Mouse (Mus musculus) lung, embryonic 16.5 days (tissue): ENCODE measurements at regions not wholly inside any gene's neighbourhood (a gene's known extent, or its start where the extent isn't known, plus 50 kb on each side); places are given as distances from the start of the nearest gene placed in this dataset.
A peak's percentile ranks its signal among the peaks of the same experiment; 100 is the strongest.

ENCODE experiments used
- ATAC-seq: fragments of 200-750 bp; cut with Nextera tagmentation; 2 replicates; pipeline ENCODE4 v1.8.0; 2017; ENCODE audit warnings: low read depth, mild to moderate bottlenecking, moderate library complexity
- H3K27ac ChIP-seq: fragments of 300-500 bp; sonication (generic); 2 replicates; pipeline ENCODE4 v1.5.1; 2014; ENCODE audit warnings: mild to moderate bottlenecking, control low read depth, low read length
- H3K27me3 ChIP-seq: fragments of 300-500 bp; sonication (generic); 2 replicates; pipeline ENCODE4 v1.6.1; 2014; ENCODE audit warnings: low read depth, low read length, mixed read lengths; ENCODE audit not compliant: control insufficient read depth, insufficient read depth
- H3K36me3 ChIP-seq: fragments of 300-500 bp; sonication (generic); 2 replicates; pipeline ENCODE4 v1.6.1; 2014; ENCODE audit warnings: low read length; ENCODE audit not compliant: control insufficient read depth, insufficient read depth
- H3K4me1 ChIP-seq: fragments of 300-500 bp; sonication (generic); replicated peaks from 2 replicates; pipeline ENCODE4 v1.6.1; 2014; ENCODE audit warnings: low read length, mixed read lengths; ENCODE audit not compliant: control insufficient read depth, insufficient read depth
- H3K4me2 ChIP-seq: fragments of 300-500 bp; sonication (generic); 2 replicates; pipeline ENCODE4 v1.6.1; 2014; ENCODE audit warnings: low read depth, low read length, control low read depth
- H3K4me3 ChIP-seq: fragments of 300-500 bp; sonication (generic); 2 replicates; pipeline ENCODE4 v1.5.1; 2014; ENCODE audit warnings: mild to moderate bottlenecking, low read length, control low read depth
- H3K9ac ChIP-seq: fragments of 300-500 bp; sonication (generic); 2 replicates; pipeline ENCODE4 v1.6.1; 2014; ENCODE audit warnings: low read length, control low read depth
- H3K9me3 ChIP-seq: fragments of 300-500 bp; sonication (generic); 2 replicates; pipeline ENCODE4 v1.6.1; 2016; ENCODE audit warnings: low read length; ENCODE audit not compliant: control insufficient read depth
- WGBS: fragments of 180-500 bp; shearing (Covaris S2); extraction: QIAGEN DNeasy Blood & Tissue Kit; methylation state at CpG from one replicate; pipeline ENCODE4 v1.1.7; 2014; 5-methylcytosine and 5-hydroxymethylcytosine counted together

GRCm38 (mm10) chr8:96929901-96930300 is 1041.6 kb upstream of the Got2 start:
- Histone ChIP-seq H3K9ac (no peak overlapping the region), H3K27ac (no peak overlapping the region), H3K4me1 (no peaks in the 10 kb centered on the region), H3K27me3 (no peaks in the 10 kb centered on the region), H3K9me3 (no peaks in the 10 kb centered on the region), H3K4me3 (no peak overlapping the region), H3K36me3 (no peaks in the 10 kb centered on the region), H3K4me2 (no peak overlapping the region)
- no peak for ATAC-seq
- WGBS: 66% methylated on average over 3 of the region's 3 CpGs

GRCm38 (mm10) chr8:96880956-96881355 is 992.6 kb upstream of the Got2 start:
- 46% methylated on average over 2 of the region's 2 CpGs for WGBS
- Histone ChIP-seq H3K9ac (no peak overlapping the region), H3K36me3 (no peaks in the 10 kb centered on the region), H3K4me2 (no peak overlapping the region), H3K4me1 (no peaks in the 10 kb centered on the region), H3K4me3 (no peak overlapping the region), H3K27me3 (no peaks in the 10 kb centered on the region), H3K27ac (no peak overlapping the region), H3K9me3 (no peaks in the 10 kb centered on the region)
- ATAC-seq: no peak

GRCm38 (mm10) chr8:96878793-96879192 is 990.4 kb upstream of the Got2 start:
- no peak overlapping the region for H3K4me2 ChIP-seq
- H3K36me3 ChIP-seq: no peaks in the 10 kb centered on the region
- H3K27ac ChIP-seq: no peak overlapping the region
- ATAC-seq: no peak
- H3K4me1 ChIP-seq: no peaks in the 10 kb centered on the region
- H3K9ac ChIP-seq: no peak overlapping the region
- 39% methylated on average over 6 of the region's 6 CpGs for WGBS
- no peak overlapping the region for H3K4me3 ChIP-seq
- H3K27me3 ChIP-seq: no peaks in the 10 kb centered on the region
- H3K9me3 ChIP-seq: no peaks in the 10 kb centered on the region

GRCm38 (mm10) chr8:96873465-96874094 is 985.2 kb upstream of the Got2 start:
- Histone ChIP-seq H3K36me3 (no peaks in the 10 kb centered on the region), H3K4me2 (no peak overlapping the region), H3K27me3 (no peaks in the 10 kb centered on the region), H3K4me1 (no peaks in the 10 kb centered on the region), H3K27ac (no peak overlapping the region), H3K9me3 (no peaks in the 10 kb centered on the region), H3K4me3 (no peak overlapping the region), H3K9ac (no peak overlapping the region)
- 49% methylated on average over 4 of the region's 4 CpGs for WGBS
- peak; percentile 85 for ATAC-seq

- WGBS: 0% methylated on average over 1 of the region's 1 CpGs
- H3K36me3 ChIP-seq: no peaks in the 10 kb centered on the region
- H3K4me3 ChIP-seq: no peak overlapping the region
- H3K9me3 ChIP-seq: no peaks in the 10 kb centered on the region
- H3K9ac ChIP-seq: no peak overlapping the region
- no peak overlapping the region for H3K4me2 ChIP-seq
- no peak overlapping the region for H3K27ac ChIP-seq
- no peaks in the 10 kb centered on the region for H3K27me3 ChIP-seq
- no peaks in the 10 kb centered on the region; the same call in 1 of the 2 replicates for H3K4me1 ChIP-seq
- ATAC-seq: no peak
Observed at GRCm38 (mm10) chr8:96868178-96869080, 980.1 kb upstream of the Got2 start.

- 32% methylated on average over 6 of the region's 6 CpGs for WGBS
- Histone ChIP-seq H3K4me3 (no peak overlapping the region), H3K27ac (no peak overlapping the region), H3K27me3 (no peaks in the 10 kb centered on the region), H3K9ac (no peak overlapping the region), H3K4me2 (no peak overlapping the region), H3K36me3 (no peaks in the 10 kb centered on the region), H3K9me3 (no peaks in the 10 kb centered on the region), H3K4me1 (no peaks in the 10 kb centered on the region; the same call in 1 of the 2 replicates)
- ATAC-seq: peak; percentile 87
Observed at GRCm38 (mm10) chr8:96864606-96865005, 976.3 kb upstream of the Got2 start.

- no peaks in the 10 kb centered on the region for H3K36me3 ChIP-seq
- H3K9me3 ChIP-seq: no peaks in the 10 kb centered on the region
- H3K4me3 ChIP-seq: no peak overlapping the region
- no peaks in the 10 kb centered on the region for H3K27me3 ChIP-seq
- H3K4me2 ChIP-seq: no peak overlapping the region
- WGBS: 90% methylated on average over 2 of the region's 2 CpGs
- no peak overlapping the region for H3K27ac ChIP-seq
- no peaks in the 10 kb centered on the region; the same call in 1 of the 2 replicates for H3K4me1 ChIP-seq
- no peak overlapping the region for H3K9ac ChIP-seq
- no peak for ATAC-seq
Observed at GRCm38 (mm10) chr8:96860870-96861462, 972.6 kb upstream of the Got2 start.

GRCm38 (mm10) chr8:96843566-96843965 is 955.2 kb upstream of the Got2 start:
- H3K4me3 ChIP-seq: no peak overlapping the region
- no peak overlapping the region for H3K9ac ChIP-seq
- no peak overlapping the region for H3K27ac ChIP-seq
- no peak overlapping the region for H3K4me2 ChIP-seq
- no peaks in the 10 kb centered on the region for H3K9me3 ChIP-seq
- no peak for ATAC-seq
- H3K27me3 ChIP-seq: no peaks in the 10 kb centered on the region
- no peaks in the 10 kb centered on the region for H3K36me3 ChIP-seq
- WGBS: 60% methylated on average over 2 of the region's 2 CpGs
- no peaks in the 10 kb centered on the region for H3K4me1 ChIP-seq

- Histone ChIP-seq H3K9me3 (no peaks in the 10 kb centered on the region), H3K27ac (no peak overlapping the region), H3K4me2 (no peak overlapping the region), H3K36me3 (no peaks in the 10 kb centered on the region), H3K27me3 (no peaks in the 10 kb centered on the region), H3K4me3 (no peak overlapping the region), H3K4me1 (no peaks in the 10 kb centered on the region), H3K9ac (no peak overlapping the region)
- no peak for ATAC-seq
- WGBS: 81% methylated on average over 3 of the region's 3 CpGs
Observed at GRCm38 (mm10) chr8:96835532-96835931, 947.2 kb upstream of the Got2 start.
